Mouse (Mus musculus) adrenal gland, postnatal 10 days (tissue): ENCODE data around the gene Mrvi1. TPM values are rescaled to one million over a fixed set of nuclear protein-coding genes. Genes with fewer than 3 reads are reported as not detected.

Source experiments
- DNase-seq: peaks from one replicate; pipeline ENCODE4 v3.0.0; 2021; ENCODE audit warnings: mixed read lengths
- long read RNA-seq, 2 experiments: library from polyadenylated mRNA; stranded (forward); transcript quantifications; one replicate each; pipeline ENCODE4 v2.0.0; 2021
- total RNA-seq, 2 experiments: library from RNA; stranded (reverse); gene quantifications; 2 replicates each; pipeline ENCODE4 v1.2.3; 2021

Gene Mrvi1
- 10 to 100 TPM; 13.6 to 13.9 TPM for total RNA-seq
- long read RNA-seq, experiment 1, partial matches to known transcripts: 0 of 4 reads
- long read RNA-seq, experiment 1, other reads (novel, unspliced or antisense): 4 of 4 reads
- long read RNA-seq, experiment 2, full-length matches to known transcripts: 1 of 5 reads
- long read RNA-seq, experiment 2, partial matches to known transcripts: 0 of 5 reads
- long read RNA-seq, experiment 2, other reads (novel, unspliced or antisense): 4 of 5 reads

GRCm38 (mm10) chr7:110982053-110982705 is at the start of gene Mrvi1:
TSS of gene Mrvi1 (minus strand) at chr7:110982461.
- DNase-seq: peak; percentile 71

DNA sequence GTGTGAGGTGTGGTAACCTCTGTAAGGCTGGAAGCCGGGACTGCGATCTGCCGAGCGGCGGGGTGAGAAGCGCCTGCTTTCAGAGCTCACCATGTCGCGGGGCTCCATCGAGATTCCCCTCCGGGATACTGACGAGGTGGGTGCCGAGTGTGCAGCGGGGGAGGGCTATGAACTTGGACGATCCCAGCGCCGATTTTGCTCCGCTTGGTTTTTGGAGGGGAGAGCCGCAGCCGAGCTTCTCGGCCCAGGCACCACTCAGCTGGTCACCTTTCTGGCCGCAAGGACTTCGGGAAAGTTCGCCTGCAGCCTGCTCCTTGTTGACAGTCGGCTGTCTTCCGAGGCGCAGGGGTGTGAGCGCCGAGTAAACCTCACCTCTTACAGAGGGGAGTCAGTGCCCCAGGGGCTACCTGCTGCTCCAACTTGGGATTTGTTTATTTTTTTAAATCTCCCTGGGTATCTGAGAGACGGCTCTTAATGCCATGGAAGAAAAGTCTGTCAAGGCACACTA is 46.8 kb upstream of the Mrvi1 start:
- no peak for DNase-seq

GRCm38 (mm10) chr7:111028281-111029045 is 46.2 kb upstream of the Mrvi1 start, which contains the start of gene Ctr9:
TSS of gene Ctr9 (plus strand) at chr7:111028951.
- peak; percentile 97 for DNase-seq

GRCm38 (mm10) chr7:111024912-111025311 is 42.7 kb upstream of the Mrvi1 start:
- DNase-seq: no peak

GRCm38 (mm10) chr7:111024068-111024594 is 41.9 kb upstream of the Mrvi1 start:
- DNase-seq: peak; percentile 11

GRCm38 (mm10) chr7:111020814-111021213 is 38.6 kb upstream of the Mrvi1 start:
- DNase-seq: no peak

GRCm38 (mm10) chr7:111016921-111017320 is 34.7 kb upstream of the Mrvi1 start:
- no peak for DNase-seq

GRCm38 (mm10) chr7:111015731-111016130 is 33.5 kb upstream of the Mrvi1 start:
- DNase-seq: no peak

- DNase-seq: peak; percentile 94
These were observed 32.6 kb upstream of the Mrvi1 start for GRCm38 (mm10) chr7:111014893-111015292.

DNA sequence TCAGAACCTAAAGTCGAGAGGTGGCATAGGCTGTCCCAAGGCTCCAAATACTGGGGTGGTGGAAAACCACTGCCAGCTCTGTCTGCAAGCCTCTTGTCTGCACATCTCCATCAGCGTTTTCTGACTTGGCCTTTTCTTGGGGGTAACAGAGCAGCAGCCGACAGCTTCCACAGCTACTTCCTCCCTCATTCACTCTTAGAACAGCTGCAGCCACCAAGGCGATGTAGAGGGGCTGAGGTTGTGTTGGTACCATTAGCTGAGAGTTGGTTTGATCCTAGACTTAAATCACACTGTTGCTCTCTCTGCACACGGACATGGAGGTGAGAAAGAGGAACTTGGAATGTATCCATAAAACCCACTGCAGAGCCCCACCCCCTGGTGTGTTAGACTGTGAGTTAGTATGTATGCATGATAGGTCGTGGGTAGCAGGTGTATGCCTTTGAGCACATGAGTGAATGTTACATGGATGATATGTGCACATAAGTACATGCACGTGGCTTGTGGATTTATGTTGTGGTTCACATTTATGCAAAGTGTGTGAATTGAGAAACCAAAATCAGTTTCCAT is 31.9 kb upstream of the Mrvi1 start:
- no peak for DNase-seq

DNA sequence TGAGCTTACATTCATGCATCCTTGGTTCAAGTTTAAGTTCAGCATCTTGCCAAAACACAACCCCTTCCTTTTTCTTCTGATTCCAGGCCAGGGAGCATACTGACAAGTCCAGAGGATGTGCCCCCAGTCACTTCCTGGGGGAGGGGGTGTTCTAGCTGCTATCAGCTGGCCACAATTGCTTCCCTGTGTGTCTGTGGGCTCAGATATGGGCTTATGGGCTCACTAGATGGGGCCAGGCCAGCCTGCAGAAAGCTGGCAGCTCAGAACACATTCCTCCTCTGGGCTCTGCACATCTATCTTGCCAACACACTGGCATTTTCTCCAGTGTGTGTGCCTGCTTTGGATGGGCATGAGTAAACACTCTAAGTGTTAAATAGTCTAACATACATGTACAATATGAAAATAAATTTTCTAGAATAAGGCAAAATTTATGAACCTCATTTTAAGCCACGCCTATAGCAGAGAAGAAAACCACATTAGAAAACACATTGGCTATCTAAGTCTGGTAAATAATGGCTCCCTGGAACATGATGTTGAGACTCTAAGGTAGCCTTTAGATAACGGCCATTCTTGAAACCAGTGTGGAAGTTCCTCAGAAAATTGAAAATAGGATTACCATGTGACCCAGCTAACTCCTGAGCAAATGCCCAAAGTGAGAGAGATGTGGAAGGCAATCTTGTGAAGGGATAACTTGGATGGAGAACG is 22.0 kb upstream of the Mrvi1 start:
- no peak for DNase-seq

DNA sequence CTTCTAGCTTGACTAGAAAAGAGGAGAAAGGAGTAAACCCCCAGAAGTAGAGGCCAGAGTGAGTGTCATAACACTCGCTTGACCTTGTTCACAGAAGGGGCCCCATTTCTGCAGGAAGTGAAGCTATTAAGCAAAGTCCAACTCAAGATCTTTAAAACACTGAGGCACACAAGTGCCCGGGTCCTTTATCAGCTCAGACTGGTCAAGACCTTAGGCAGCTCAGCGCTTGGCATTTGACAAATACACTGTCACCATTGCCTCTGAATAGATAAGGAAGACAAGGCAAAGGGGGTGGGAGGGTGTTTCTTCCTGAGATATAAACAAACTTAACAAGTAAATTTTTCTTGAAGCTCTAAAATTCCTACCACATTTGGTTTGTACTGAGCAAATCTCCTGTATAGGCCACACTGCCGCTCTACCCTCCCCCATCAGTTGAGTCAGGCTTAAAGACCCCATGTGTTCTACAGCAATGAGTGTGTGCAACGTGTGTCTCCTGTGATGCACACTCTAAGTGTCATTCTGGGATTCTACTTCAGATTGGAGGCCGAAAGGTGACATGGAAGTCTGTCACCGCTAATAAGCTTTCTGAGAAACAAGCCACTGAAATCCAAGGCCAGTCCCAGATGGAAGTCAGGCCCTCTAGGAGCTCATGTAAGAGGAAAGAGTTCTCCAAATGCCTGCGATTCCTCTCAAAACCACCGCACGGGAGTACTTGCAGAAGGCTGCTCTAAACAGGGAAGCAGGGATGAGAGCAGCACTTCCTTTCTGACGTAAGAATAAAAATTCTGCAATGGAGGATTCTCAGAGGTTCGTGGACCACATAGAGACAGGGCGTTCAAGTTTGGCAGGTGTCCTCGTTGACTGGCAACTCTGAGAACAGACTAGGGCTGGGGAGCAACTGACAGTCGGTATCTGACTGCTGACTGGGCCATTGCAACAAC is 16.9 kb upstream of the Mrvi1 start:
- DNase-seq: no peak

- no peak for DNase-seq
These were observed 8.9 kb upstream of the Mrvi1 start for GRCm38 (mm10) chr7:110991221-110991494.

- no peak for DNase-seq
These were observed 8.3 kb upstream of the Mrvi1 start for GRCm38 (mm10) chr7:110990356-110991220.

- no peak for DNase-seq
These were observed 7.1 kb upstream of the Mrvi1 start for GRCm38 (mm10) chr7:110989286-110989879.

DNA sequence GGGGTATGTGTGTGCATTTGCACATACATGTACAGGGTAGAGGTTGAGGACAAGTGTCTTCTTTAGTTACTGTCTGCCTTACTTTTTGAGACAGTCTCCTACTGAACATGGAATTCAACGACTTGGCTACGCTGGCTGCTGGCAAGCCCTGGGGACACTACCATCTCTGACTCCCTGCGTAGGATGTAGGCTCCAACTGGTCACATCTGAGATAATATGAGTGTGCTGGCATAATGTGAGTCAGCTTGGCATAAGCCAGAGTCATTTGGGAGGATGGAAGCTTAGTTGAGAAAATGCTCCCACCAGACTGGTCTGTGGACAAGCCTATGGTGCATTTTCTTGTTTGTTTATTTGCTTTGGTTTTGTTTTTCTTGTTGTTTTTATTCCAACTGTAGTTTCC is 5.8 kb upstream of the Mrvi1 start:
- DNase-seq: no peak

GRCm38 (mm10) chr7:110985581-110986265 is 3.5 kb upstream of the Mrvi1 start:
- DNase-seq: peak; percentile 46

DNA sequence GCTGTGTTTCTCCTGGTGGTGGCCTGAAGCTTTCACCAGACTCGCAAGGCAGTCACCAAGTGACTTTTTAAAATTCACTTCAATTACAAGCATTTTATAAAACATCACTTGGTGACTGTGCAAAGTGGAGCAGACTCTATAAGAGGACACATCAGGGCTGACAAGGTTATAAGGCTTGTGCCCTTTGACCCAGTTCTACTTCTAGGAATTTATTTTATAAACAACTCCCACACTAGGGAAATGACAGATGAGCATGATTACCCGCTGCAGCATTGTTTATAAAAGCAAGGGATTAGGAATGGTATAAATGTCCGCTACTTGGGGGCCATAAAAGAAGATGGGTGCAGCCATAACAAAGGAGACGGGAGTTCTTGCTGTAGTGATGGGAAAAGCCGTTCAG is 1.4 kb upstream of the Mrvi1 start:
- no peak for DNase-seq

GRCm38 (mm10) chr7:110982764-110983163 is 503 bp upstream of the Mrvi1 start:
- peak; percentile 76 for DNase-seq
